Mouse (Mus musculus) lung, postnatal 0 days (tissue): ENCODE results near the gene Hoxd12. TPM values are rescaled to one million over a fixed set of nuclear protein-coding genes. Genes with fewer than 3 reads are reported as not detected.
A peak's percentile ranks its signal among the peaks of the same experiment; 100 is the strongest.

Experiments used
- ATAC-seq: fragments of 200-750 bp; cut with Nextera tagmentation; 2 replicates; pipeline ENCODE4 v1.8.0; 2017; ENCODE audit warnings: moderate library complexity
- DNase-seq: peaks from one replicate; pipeline ENCODE4 v3.0.0-alpha.2; 2016; ENCODE audit warnings: low spot score
- H3K27ac ChIP-seq: fragments of 300-500 bp; sonication (generic); 2 replicates; pipeline ENCODE4 v1.5.1; 2014; ENCODE audit warnings: antibody characterized with exemption, mild to moderate bottlenecking, low read length, mixed read lengths
- H3K27me3 ChIP-seq: fragments of 300-500 bp; sonication (generic); replicated peaks from 2 replicates; pipeline ENCODE4 v1.6.1; 2014; ENCODE audit warnings: low read length, mixed read lengths; ENCODE audit not compliant: insufficient read depth
- H3K36me3 ChIP-seq: fragments of 300-500 bp; sonication (generic); 2 replicates; pipeline ENCODE4 v1.6.1; 2014; ENCODE audit warnings: low read length, mixed read lengths; ENCODE audit not compliant: insufficient read depth
- H3K4me1 ChIP-seq: fragments of 300-500 bp; sonication (generic); 2 replicates; pipeline ENCODE4 v1.6.1; 2014; ENCODE audit warnings: antibody characterized with exemption, low read depth, low read length, mixed read lengths; ENCODE audit not compliant: insufficient read depth
- H3K4me2 ChIP-seq: fragments of 300-500 bp; sonication (generic); replicated peaks from 2 replicates; pipeline ENCODE4 v1.6.1; 2014; ENCODE audit warnings: low read depth, mild to moderate bottlenecking, low read length, moderate library complexity, mixed read lengths
- H3K4me3 ChIP-seq: fragments of 300-500 bp; sonication (generic); 2 replicates; pipeline ENCODE4 v1.5.1; 2014; ENCODE audit warnings: low read depth, low read length
- H3K9ac ChIP-seq: fragments of 300-500 bp; sonication (generic); replicated peaks from 2 replicates; pipeline ENCODE4 v1.6.1; 2014; ENCODE audit warnings: low read depth, mild to moderate bottlenecking
- H3K9me3 ChIP-seq: fragments of 300-500 bp; sonication (generic); 2 replicates; pipeline ENCODE4 v1.6.1; 2016; ENCODE audit warnings: low read length, mixed read lengths
- CTCF ChIP-seq: IDR thresholded peaks from 2 replicates; pipeline ENCODE4 v1.5.1; 2016; ENCODE audit warnings: antibody characterized with exemption, mild to moderate bottlenecking
- EP300 ChIP-seq: IDR thresholded peaks from 2 replicates; pipeline ENCODE4 v1.6.1; 2016; ENCODE audit warnings: antibody characterized with exemption, mild to moderate bottlenecking, control low read depth
- WGBS: fragments of 180-500 bp; shearing (Covaris S2); extraction: QIAGEN DNeasy Blood & Tissue Kit; methylation state at CpG from one replicate; pipeline ENCODE4 v1.1.7; 2014; 5-methylcytosine and 5-hydroxymethylcytosine counted together
- polyA plus RNA-seq: library from polyadenylated mRNA; unstranded; fragments of >200 nt; fragmentation: Nextera tagmentation; extraction: Ambion mirVana; gene quantifications from 2 replicates; pipeline ENCODE4 v1.2.1, GENCODE M21; 2015

Gene Hoxd12
- polyA plus RNA-seq, 1 experiment from 2014 or later, result not detected

DNA sequence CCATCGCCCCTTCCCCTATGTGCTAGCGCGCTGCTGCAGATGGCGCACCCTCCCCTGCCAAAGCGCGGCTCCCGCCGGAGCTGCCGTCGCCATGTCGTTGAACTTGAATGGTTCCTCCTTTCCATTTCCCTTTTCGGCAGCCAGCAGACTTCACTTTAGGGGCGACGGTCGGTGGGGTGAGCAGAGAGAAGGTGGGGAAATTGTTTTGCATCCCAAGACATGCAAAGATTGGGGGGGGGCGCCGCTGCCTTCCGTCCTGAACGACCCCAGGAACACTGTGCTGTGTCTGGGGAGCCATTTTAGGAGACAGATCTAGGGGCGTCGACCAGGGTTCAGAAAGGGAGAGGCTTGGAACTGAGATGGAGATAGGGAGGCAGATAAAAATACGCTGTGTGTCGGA, 5.2 kb downstream of the Hoxd12 start:
- Histone ChIP-seq H3K4me1 (peaks cover 5% of the 10 kb centered on the region; the same call in 1 of the 2 replicates), H3K9ac (no peak overlapping the region), H3K4me3 (0 out of 2 replicates have a peak overlapping the region, but pooled peaks have one; percentile 3), H3K27me3 (peaks cover 92% of the 10 kb centered on the region), H3K4me2 (no peak overlapping the region), H3K9me3 (no peaks in the 10 kb centered on the region), H3K36me3 (no peaks in the 10 kb centered on the region), H3K27ac (no peak overlapping the region)
- DNase-seq (no peak), ATAC-seq (no peak)
- 1% methylated on average over 23 of the region's 23 CpGs for WGBS
- TF ChIP-seq EP300 (no peak), CTCF (no peak)

DNA sequence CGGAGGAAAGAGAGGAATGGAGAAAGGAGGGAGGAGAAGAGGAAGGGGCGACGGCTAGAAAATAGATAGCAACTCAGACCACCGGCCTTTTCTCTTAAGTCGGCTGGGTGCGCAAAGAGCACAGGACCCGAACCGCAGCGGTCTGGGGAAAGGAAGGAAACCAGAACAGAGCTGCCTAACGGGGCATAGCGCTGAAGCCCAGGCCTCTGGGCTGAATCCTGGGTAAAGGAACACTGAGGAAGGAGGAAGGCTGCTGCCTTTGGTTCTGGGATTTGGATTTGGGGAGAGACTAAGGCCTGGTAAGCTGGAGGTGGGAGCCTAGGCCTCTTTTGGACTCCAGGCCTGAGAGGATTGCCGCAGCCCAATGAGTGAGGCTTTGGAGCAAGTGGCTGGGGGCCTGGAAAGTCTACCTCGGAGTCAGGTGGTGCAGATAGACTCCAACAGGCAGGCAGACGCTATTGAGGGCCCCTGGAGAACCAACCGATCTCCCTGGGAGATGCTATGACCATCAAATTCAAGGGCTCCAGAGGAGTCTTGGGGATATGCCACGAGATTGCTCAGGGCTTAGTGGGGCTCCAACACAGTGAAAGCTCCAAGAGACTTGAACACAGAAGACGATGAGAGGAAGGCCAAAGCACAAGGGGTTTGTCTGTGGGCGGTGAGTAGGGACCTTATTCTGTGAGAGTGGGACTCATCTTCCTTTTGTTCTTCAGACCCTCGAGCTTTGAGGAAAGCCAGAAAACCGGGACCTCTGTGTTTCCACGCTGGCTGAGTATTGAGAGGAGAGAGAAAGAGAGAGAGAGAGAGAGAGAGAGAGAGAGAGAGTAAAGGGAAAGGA, 6.0 kb downstream of the Hoxd12 start:
- no peak overlapping the region for H3K4me2 ChIP-seq
- H3K4me1 ChIP-seq, result peaks cover 5% of the 10 kb centered on the region; the same call in 1 of the 2 replicates
- no peaks in the 10 kb centered on the region for H3K36me3 ChIP-seq
- peaks cover 92% of the 10 kb centered on the region for H3K27me3 ChIP-seq
- no peak overlapping the region for H3K9ac ChIP-seq
- DNase-seq (no peak), ATAC-seq (no peak)
- H3K9me3 ChIP-seq, result no peaks in the 10 kb centered on the region
- no peak overlapping the region for H3K4me3 ChIP-seq
- H3K27ac ChIP-seq, result no peak overlapping the region
- 3% methylated on average over 21 of the region's 21 CpGs for WGBS
- TF ChIP-seq CTCF (no peak), EP300 (no peak)

DNA sequence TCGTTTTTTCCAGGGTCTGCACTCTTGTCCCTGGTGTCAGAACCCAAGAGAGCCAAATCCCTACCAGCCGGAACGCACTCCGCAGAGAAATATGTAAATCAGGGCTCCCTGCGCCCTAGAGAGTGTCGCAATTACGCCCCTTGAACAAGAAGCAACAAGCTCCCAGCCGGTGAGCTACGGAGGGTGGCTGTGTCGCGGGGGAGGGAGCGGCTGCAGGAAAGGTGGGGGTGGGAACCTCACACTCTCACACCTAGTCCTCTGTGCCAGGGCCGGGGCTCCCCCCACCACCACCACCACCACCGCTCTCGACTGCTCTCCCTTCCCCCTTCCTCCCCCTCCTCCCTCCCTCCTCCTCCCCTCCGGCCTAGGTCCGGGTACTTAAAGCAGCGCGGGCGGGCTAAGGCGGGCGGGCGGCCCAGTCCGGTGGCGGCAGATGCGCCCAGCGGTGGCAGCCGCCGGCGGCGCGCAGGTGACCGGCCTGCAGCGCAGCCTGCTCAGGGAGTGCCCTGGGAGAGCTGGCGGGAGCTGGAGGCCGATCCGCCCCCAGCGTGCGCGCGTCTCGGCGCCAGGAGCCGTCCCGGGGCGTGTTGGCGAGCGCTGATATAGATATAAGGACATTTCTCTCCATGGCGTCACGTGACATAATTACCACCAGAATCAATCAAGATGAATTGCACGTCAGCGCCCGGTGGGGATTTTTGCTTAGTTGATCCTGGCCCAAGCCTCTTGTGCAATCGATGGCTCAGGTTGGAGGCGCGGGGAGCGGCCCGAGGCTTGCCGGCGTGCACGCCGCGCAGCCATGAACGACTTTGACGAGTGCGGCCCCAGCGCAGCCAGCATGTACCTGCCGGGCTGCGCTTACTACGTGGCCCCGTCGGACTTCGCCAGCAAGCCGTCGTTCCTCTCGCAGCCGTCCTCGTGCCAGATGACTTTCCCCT, 7.0 kb downstream of the Hoxd12 start:
- ATAC-seq (peak; percentile 21; the same call in 1 of the 2 replicates), DNase-seq (no peak)
- Histone ChIP-seq H3K4me3 (peak overlapping the region; percentile 28; the same call in 1 of the 2 replicates), H3K36me3 (no peaks in the 10 kb centered on the region), H3K27me3 (peaks cover 88% of the 10 kb centered on the region), H3K9me3 (no peaks in the 10 kb centered on the region), H3K4me1 (peaks cover 5% of the 10 kb centered on the region; the same call in 1 of the 2 replicates), H3K9ac (no peak overlapping the region), H3K4me2 (peak overlapping the region; percentile 48), H3K27ac (no peak overlapping the region)
- WGBS, result 4% methylated on average over 55 of the region's 78 CpGs
- TF ChIP-seq CTCF, result no peak
- no peak for TF ChIP-seq EP300

DNA sequence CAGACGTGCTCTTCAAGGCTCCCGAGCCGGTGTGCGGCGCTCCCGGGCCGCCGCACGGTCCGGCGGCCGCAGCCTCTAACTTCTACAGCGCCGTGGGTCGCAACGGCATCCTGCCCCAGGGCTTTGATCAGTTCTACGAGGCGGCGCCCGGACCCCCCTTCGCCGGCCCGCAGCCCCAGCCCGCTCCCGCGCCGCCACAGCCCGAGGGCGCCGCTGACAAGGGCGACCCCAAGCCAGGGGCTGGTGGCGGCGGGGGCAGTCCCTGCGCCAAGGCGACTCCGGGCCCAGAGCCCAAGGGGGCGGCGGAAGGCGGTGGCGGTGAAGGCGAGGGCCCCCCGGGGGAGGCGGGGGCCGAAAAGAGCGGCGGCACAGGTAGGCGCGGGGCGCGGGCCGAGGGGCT, 8.0 kb downstream of the Hoxd12 start:
- no peaks in the 10 kb centered on the region for H3K36me3 ChIP-seq
- H3K27me3 ChIP-seq, result peaks cover 90% of the 10 kb centered on the region
- ATAC-seq, result no peak
- under 1% methylated on average over 34 of the region's 51 CpGs for WGBS
- H3K4me1 ChIP-seq, result peaks cover 5% of the 10 kb centered on the region; the same call in 1 of the 2 replicates
- peak overlapping the region; percentile 48 for H3K4me2 ChIP-seq
- TF ChIP-seq CTCF (no peak), EP300 (no peak)
- no peak overlapping the region for H3K9ac ChIP-seq
- no peak overlapping the region for H3K27ac ChIP-seq
- DNase-seq, result no peak
- no peaks in the 10 kb centered on the region for H3K9me3 ChIP-seq
- H3K4me3 ChIP-seq, result peak overlapping the region; percentile 28

DNA sequence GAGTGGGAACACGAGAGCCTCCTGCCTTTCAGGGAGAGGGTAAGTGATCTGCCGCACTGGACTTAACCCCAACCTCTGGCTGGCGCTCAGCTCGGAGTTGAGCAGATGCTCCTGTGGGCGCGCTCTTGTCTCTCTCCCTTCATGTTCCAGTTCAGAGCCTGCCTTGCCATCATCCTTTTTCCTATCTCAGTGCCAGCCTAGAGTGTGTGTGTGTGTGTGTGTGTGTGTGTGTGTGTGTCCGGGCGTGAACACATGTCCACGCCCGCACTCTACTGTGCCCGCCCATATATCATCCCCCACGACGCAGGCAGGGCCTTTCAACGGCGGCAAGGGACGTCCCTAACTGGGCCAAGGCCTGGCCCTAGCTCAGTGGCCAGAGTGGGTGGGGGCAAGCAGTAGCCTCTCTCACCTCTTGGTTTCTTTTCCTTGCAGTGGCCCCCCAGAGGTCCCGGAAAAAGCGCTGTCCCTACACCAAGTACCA, 8.7 kb downstream of the Hoxd12 start:
- Histone ChIP-seq H3K9me3 (no peaks in the 10 kb centered on the region), H3K27ac (no peak overlapping the region), H3K4me2 (no peak overlapping the region), H3K36me3 (no peaks in the 10 kb centered on the region), H3K27me3 (peaks cover 91% of the 10 kb centered on the region), H3K4me1 (peaks cover 5% of the 10 kb centered on the region; the same call in 1 of the 2 replicates), H3K9ac (no peak overlapping the region), H3K4me3 (no peak overlapping the region)
- no peak for DNase-seq
- 2% methylated on average over 18 of the region's 18 CpGs for WGBS
- TF ChIP-seq CTCF (no peak), EP300 (no peak)
- ATAC-seq, result no peak

DNA sequence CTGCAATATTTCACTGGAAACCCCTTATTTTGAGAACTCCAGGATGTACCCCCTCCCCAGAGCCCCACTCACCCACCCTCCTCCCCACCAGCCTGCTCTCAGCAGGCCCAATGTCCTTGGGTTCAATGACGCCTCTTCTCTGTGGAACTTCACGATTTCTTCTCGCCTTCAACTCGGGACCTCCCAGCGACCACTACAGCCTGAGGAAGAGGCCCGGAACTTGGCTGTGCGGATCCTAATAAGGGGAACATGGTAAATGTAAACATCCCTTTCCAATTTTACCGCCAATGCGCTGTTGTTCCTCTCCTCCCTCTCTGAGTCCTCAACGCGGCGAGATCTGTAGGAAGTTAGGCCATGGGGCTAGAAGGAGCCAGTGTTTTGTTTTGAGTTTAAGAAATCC, 9.3 kb downstream of the Hoxd12 start:
- ATAC-seq (no peak), DNase-seq (no peak)
- 1% methylated on average over 12 of the region's 12 CpGs for WGBS
- H3K36me3 ChIP-seq, result no peaks in the 10 kb centered on the region
- H3K27ac ChIP-seq, result no peak overlapping the region
- H3K4me1 ChIP-seq, result peaks cover 5% of the 10 kb centered on the region; the same call in 1 of the 2 replicates
- H3K4me2 ChIP-seq, result no peak overlapping the region
- peaks cover 94% of the 10 kb centered on the region for H3K27me3 ChIP-seq
- no peak overlapping the region for H3K9ac ChIP-seq
- H3K4me3 ChIP-seq, result no peak overlapping the region
- no peaks in the 10 kb centered on the region for H3K9me3 ChIP-seq
- no peak for TF ChIP-seq CTCF
- no peak for TF ChIP-seq EP300
